Mouse (Mus musculus) cerebellum, adult 9-11 months (tissue): ENCODE results near the gene Zdhhc5.
"Not testable (repeated sequence)": the region's sequence is repeated elsewhere in the genome, so short reads cannot be mapped to it uniquely, and the experiment has no call there.

Experiments
- DNase-seq: peaks from one replicate; pipeline ENCODE4 v3.0.0; 2022

The Zdhhc5 gene

DNA sequence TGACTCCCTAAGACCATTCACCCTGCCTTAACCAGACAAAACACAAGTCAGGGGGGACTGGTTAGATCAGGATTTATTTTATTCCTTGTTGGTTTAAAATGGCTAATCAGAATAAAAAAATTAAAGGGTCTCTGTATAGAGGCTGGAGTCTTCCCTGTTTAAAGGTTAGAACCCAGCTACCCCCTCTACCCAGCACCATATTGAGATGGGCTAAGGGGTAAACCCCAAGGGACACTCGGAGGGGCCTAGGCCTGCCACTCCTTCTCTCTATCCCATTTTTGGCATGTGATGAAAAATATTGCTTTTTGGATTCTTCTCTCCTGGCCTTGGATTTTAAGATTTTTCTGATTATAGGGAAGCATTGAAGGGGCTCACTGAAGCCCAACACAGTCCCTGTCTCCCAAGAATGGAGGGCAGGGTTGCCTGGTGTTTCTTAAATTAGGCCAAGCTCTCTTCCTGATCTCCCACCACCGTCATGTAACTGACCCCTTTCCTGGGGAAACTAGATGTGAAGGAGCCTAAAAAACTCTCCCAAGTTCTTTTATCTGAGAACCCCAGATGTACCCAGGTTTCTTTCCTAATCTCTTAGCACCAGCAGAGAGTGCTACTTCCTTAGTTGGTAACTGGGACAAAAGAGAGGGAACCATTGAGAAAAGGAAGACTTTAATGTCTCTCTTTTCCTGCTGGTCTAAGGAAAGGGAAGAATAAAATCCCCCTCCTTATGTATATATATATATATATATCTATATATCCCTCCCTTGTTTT lies 26.7 kb downstream of the Zdhhc5 start:
- no peak for DNase-seq

DNA sequence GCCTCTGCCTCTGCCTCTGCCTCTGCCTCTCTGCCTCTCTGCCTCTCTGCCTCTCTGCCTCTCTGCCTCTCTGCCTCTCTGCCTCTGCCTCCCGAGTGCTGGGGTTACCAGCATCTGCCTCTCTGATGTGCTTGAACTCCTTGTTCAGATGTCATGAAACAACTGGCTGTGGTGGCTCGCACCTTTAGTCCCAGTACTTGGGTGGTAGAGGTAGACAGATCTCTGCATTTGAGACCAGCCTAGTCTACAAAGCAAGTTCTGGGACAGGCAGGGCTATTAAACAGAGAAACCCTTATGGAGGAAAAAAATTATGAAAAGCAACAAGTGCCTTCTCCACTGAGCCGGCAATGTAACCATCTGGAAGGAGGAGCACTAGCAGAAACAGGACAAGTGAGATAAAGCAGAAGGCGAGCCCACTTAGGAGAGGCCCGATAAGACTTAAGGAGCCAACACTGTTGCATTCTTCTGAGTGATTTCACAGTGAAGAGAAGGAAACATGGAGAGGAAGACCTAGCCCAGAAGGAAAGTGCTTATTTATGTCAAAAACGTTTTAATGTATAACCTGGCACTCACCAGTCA lies 32.3 kb downstream of the Zdhhc5 start:
- DNase-seq: no peak

DNA sequence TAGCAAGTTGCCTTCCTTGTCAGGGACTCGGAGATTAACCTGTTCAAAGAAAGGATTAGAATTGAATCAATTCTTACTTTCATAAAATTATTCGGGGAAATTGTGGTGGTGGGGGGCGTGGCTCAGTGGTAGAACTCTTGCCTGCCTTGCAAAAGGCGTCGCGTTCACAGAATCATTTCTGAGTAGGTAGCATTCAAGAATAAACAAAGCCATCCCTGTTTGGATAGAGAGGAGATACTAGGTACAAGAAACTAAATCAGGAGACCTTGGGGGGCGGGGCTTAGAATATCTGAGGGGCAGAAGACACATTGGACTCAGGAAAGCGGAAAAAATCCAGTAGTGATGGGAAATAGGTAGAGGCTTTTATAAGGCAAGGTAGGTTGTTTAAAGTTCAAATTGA lies 36.0 kb downstream of the Zdhhc5 start, which contains the start of gene Tmx2:
TSS of gene Tmx2 (minus strand) at position 125 of the 400 bp plus-strand sequence.
- peak; percentile 36 for DNase-seq

DNA sequence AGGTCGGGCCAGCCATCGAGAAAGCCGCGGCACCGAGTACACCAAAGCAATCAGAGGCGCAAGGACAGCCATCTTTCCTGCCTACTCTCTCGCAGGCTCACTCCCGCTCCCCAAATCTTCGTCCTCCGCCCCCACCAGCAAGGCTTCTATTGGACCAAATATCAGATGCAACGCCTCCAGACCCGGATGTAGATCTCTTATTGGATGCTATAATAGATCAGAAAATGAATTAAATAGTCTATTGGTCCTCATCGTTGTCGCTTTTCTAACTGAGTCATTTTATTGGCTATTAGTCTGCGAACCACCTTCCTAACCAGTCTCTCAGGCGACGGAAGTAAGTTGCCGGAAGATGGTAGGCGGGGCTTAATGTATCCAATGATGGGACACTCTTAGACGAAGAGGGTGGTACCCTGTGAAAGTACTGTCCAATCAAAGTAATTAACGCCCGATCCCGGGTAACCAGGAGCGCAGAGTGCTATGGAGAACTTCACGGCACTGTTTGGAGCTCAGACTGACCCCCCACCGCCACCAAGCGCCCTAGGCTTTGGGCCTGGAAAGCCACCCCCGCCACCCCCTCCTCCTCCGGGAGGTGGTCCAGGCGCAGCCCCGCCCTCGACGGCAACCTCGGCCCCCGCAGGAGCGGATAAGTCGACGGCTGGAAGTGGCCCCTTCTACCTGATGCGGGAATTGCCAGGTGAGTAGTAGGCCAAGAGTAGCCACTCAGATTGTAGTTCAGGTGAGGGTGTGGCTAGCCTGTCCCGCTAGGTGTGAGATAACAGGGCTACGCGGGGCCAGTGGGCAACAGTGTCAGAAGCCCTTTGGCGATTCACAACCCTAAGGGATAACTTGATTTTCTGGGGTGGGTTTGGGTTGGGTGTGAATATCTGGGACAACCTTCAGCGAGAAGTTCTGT lies 36.8 kb downstream of the Zdhhc5 start, which contains the start of the genes Gm28635 and Med19:
TSS of gene Gm28635 (minus strand) at position 74 of the 913 bp plus-strand sequence.
TSS of gene Med19 (plus strand) at position 435 of the 913 bp plus-strand sequence.
- peak; percentile 98 for DNase-seq

DNA sequence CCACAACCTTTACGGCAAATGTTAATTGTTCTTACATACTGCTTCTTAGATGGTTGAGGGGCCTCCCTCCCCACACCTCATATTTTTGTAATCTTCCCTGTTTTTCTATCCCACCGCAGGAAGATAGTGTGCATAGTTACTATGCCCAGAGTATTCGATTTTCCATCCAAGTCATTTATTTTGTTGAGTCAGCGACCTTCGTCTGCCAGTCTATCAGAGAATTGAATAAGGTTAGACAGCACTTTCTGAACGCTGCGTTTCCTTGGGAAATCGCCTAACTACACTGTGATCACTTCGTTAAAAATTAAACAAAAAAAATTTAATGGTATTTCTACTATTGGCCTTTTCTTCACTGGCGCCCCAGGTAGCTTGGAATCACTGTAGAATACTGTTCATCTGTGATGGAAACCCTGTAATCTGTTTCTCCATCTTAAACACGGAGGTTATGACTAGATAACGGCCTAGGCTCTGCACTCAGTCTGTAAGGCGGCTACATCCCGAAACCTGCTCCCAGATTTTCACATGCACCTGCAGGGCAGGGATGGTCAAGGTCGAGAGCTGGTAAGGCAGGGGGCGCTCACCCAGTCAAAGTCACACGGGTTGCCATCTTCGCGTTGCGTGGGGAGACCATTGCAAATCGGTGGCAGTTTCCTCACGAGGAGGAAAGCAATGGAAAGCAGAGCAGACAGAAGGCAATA lies 37.6 kb downstream of the Zdhhc5 start:
- no peak for DNase-seq

DNA sequence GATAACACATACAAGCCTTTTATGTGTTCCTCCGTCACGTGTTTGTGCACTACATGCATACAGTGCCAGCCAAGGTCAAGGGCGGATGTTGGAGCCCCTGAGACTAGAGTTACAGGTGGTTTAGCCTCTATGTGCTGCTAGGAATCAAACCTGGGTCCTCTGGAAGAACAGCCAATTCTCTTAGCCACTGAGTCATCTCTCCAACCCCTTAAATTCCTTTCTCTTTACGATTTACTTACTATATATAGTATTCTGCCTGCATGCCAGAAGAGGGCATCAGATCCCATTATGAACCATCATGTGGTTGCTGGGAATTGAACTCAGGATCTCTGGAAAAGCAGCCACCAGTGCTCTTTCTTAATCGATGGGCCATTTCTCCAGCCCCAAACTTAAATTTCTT lies 43.4 kb downstream of the Zdhhc5 start:
- not testable (repeated sequence) for DNase-seq

DNA sequence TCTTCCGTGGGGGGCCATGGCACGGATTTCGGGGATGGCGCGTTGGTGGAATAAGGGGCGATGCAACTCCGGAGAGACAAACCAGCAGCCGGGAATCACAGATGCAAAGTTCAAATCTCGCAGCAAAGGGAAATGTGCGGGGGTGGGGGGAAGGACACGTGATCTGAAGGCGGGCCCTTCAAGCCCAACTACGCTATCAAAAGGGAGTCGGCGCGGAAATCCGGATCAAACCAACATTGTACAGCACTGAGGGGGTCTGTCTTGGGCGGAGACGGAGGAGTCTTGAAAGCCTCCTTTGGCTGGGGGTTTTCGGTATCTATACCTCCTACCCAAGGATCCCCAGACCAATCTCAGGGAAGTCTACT lies 44.4 kb downstream of the Zdhhc5 start, which contains the start of gene Selenoh:
TSS of gene Selenoh (minus strand) at position 202 of the 365 bp plus-strand sequence.
- peak; percentile 84 for DNase-seq

DNA sequence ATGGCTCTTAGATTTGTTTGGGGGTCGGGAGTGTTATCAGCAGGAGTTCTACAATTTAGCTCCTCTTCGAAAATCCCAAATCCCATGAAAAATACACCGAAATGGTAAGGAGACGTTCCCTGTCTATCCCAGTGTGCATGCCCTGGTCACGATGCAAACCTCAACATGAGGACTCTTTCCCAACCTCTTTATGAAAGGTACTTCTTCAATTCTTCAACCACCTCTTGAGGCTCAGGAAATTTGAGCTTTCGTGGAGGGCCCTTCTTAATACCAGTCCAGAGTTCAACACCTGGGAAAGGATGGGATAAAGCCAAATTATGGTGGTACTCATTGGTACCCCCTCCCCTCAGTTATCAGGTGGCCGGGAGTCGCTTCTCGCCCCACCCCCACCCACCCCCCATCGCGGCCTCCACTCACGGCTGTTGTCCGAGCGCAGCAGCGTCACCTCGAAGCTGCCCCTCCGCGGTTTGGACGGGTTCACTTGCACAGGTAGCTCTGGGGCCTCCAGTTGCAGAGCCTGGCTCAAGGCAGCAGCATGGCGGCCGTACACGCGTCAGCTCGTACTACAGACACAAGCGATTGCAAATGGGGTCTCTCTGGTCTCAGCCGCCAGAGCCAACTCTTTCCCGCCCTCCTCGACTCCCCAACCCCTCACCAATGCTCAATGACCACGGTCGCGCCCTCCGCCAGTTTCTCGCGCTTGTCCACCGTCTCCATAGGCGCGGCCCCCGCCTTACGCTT lies 45.0 kb downstream of the Zdhhc5 start:
- DNase-seq: no peak

DNA sequence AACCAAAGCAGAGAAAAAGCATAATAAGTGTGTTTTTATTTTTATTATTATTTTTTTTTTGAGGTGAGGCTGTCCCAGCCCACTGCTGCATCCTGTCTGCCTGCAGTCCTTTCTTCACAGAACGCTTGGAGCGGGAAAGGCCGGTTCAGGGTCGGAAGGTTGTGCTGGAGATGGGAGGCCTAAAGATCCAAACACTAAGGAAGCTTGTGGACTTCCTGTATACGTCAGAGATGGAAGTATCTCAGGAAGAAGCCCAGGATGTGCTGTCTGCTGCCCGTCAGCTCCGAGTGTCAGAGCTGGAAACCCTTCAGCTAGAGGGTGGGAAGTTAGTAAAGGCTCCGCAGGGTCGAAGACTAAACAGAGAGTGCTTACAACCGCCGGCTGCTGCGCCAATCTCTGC lies 48.9 kb downstream of the Zdhhc5 start:
- DNase-seq: no peak

DNA sequence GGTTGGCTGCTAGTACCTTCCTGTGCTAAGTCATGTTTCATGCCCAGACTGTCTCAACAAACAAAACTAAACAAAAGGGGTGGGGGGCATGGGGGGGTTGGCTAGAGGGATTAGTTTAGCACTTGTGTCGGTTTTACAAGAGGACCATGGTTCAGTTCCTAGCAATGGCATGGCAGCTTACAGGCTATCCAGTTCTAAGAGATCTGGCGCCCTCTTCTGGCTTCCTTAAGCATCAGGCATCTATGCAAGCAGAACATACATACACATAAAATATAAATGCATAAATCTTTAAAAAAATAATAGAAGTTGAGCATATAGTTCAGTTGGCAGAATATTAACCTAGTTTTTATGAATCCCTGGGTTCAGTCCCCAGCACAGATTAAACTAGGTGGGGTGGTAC lies 52.1 kb downstream of the Zdhhc5 start:
- no peak for DNase-seq

DNA sequence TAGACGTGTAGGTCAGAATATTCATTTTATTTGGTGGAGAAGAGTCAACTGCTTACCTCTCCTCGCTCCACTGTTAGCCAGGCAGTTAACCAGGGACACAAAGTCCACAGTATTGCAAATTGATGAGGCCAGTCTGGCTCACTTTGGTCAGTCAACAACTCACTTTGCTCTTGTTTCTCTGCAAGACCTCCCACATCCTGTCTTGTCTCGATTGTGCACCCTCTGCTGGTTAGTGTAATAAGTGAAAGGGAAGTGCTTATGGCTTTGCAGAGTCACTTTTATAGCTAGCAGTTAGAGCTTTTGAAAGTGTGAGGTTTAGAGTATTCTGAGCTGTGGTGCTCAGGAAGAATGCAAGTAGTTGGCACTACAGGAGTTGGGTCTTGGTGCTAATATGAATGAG lies 54.7 kb downstream of the Zdhhc5 start:
- no peak for DNase-seq

DNA sequence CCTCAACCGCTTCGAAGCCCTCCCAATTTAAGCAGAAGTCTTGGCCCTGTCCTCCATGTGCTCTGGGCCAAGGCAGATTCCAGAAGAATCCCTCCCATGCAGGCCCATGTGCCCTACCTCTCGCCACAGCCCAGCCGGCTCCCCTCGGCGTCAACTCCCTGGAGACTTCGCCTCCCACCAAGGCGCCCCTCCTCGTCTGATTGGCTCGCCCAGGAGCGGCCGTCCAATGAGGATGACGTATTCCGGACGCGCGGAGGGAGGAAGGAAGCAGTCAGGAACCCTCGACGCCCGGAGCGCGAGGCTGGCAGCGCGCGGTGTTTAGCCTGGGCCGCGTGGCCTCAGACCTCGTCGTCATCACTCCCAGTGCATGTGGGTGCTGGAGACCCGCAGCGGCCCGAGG lies 56.2 kb downstream of the Zdhhc5 start, which contains the start of gene Btbd18:
TSS of gene Btbd18 (plus strand) at position 274 of the 400 bp plus-strand sequence.
- DNase-seq: no peak

DNA sequence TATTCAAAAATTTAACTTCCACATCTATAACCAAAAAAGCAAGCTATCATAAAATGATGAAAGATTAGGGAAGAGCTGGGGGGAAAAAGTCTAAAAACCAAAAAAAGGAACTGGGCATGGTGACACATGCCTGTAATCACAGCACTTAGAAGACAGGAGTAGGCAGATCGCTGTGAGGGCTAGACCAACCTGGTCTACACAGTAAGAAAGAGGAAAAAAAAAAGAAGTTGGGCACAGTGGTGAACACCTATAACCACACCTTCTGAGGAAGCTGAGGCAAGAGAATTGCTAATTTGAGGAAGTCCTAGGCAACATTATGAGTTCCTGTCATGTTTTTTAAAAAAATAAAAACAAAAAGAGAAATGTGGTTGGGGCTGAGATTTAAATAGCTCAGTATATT lies 59.1 kb downstream of the Zdhhc5 start:
- DNase-seq: no peak

DNA sequence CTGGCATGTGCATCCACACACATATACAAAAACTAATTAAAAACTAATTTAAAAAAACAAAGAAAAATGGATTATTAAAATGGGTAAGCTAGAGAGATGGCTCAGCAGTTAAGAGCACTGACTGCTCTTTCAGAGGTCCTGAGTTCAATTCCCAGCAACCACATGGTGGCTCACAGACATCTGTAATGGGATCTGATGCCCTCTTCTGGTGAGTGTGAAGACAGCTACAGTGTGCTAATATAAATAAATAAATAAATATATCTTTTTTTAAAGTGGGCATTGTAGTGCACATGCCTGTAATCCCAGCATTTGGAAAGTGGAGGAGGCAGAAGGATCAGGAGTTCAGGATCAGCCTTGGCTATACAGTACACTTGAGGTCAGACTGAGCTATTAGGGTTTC lies 61.6 kb downstream of the Zdhhc5 start:
- DNase-seq: no peak

DNA sequence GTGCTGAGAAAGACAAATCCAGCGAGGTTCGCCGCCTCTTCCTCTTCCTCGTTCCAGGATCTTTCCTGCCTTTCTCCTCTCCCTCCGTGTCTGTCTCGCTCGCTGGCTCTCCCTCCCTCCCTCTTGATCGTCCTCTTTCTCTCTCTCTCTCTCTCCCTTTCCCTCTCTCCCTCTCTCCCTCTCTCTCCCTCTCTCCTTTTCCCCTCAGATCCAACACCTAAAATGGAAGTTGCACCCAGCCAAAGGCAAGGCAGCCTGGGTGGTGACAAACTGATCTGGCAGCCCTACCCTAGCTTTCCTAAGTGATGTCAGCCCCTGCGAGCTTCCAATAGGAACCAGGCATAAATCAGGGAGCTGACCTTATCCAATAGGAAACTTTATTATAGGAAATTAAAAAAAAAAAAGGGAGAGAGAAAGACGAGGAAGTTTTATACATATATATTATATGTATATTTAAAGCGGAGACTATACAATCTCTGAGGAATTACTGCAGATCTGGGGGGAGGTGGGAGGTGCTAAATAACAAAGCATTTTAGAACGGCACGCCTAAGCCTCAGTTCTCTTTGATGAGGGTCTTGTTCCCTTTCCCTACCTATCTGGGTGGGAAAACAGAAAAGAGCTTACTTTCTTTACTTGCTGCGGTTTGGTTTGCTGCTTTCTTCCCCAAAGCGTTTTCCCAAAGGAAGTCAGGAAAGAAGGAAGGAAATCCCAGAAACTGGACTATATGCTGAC lies 64.3 kb downstream of the Zdhhc5 start, which contains the start of gene Ctnnd1:
TSS of gene Ctnnd1 (minus strand) at position 302 of the 732 bp plus-strand sequence.
- DNase-seq: peak; percentile 93

DNA sequence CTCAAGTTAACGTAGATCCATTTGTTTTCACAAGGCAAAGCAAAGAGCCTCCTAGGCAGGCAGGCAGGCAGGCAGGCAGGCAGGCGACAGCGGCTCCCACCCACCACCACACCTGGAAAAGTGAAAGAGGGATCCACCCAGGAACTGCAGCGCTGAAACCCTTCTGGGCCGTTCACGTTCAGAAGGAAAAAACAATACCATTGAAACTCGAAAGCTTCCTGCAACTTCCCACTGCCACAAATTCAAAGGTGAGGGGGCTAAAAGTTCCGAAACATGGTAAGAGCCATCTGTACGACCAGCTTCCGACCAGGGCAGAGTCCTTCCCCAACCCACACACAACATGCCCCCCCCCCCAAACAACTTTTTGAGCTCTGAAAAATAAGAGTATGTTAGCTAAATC lies 65.3 kb downstream of the Zdhhc5 start:
- no peak for DNase-seq

DNA sequence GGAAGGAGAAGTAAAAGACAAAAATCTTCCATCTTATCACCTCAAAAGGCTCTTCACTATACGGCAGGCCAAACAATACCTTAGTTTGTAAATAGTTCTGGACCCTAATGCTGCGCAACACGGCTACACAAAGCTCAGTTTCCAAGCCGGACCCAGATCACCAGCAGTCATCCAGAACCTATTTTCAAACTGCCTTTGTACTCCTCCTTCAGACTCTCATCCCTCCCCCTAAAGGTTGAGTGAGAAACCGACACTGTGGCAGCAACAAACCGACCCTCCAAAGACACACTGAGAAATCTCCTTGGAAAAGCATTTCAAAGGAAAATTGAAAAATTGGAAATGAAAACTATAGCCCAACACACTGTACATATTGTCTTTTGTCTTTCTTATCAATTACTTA lies 66.6 kb downstream of the Zdhhc5 start:
- DNase-seq: no peak

DNA sequence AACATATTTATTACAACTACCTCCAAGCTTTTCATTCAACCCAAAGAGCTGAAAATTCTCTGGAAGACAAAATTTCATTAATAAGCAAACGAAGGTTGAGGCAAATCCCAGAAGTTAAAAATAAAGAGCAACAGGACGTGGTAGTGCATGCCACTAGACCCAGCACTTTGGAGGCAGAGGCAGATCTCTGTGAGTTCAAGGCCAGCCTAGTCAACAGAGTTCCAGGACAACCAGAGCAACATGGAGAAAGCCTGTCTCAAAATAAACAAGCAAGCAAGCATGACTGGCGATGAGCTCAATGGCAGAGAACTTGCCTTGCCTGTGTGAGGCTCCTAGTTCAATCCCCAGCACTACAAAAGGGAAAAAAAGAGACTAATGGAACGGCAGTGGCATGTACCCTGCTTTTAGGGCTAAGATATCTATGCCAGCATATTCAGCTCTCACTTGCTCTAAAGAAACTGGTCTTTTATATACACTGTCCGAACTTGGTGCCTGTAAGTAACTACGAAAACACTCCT lies 67.9 kb downstream of the Zdhhc5 start:
- DNase-seq: no peak

DNA sequence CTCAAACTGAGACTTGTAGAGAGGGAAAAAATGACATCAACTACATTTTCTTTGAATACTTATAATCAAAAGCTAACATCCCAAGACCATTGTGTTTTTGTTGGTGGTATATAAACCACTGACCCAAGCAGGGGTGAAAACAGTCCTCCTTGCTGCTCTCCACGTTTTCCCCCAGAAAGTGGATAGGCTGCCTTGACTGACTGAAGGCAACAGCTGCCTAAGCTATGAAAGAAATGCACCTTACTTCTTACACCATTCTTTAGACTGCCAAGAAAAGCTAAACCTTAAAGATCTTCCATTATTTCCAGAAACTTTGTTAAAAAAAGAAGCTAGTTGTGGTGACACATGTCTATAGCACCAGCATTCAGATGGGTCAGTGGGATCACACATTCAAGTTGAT lies 68.8 kb downstream of the Zdhhc5 start:
- no peak for DNase-seq

DNA sequence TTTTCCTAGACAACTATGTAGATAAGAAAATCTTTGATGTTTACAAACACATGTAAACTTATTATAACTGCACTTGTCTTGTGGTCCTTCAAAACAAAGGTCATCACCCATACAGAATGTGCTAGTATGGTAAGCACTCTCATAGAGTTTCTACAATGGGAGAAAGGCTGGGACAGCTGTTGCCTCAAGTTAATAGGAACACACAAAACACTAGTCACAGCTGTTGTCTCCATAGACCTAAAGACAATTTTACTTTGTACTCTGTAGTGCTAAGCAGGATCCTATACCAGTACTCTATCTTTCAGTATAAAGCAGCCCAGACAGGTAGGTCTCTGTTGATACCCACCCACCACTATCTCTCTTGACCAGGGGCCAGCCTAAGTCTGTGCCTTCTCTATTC lies 74.1 kb downstream of the Zdhhc5 start:
- no peak for DNase-seq
